In genomic region chr2:181370001-181370400, GRCm38 (mm10) we compare ENCODE assay signal across 21 mouse cellular contexts. TPM values are rescaled to one million over a fixed set of nuclear protein-coding genes. Genes with fewer than 3 reads are reported as not detected.
DNase-seq lines count a peak whose midpoint lies in the region; ATAC-seq and TF ChIP-seq lines count a peak whose summit lies in the region.
"Had no signal": no experiment of that assay in that cellular context is flagged by ENCODE, and none has a peak within 500 bp of the region (broad histone marks: within the 10 kb centered on the region; RNA-seq: fewer than 3 reads in every experiment).

No protein-coding gene starts in this region.

- no peak overlapping the region for H3K9ac ChIP-seq in kidney, postnatal 0 days (ENCODE audit: low read depth, low read length)
- H3K9ac ChIP-seq: forebrain, embryonic 15.5 days; kidney, embryonic 15.5 days; limb, embryonic 15.5 days had no signal

- DNase-seq in kidney, postnatal 0 days (ENCODE audit: low spot score) = no peak
- no peak for DNase-seq in kidney, adult 11 months
- peak; percentile 4 for DNase-seq in retina, postnatal 1 day
- no peak for DNase-seq in retina, embryonic 14.5 days (ENCODE audit: low spot score)
- DNase-seq in NIH3T3 (ENCODE audit: low read depth) = peak; percentile 31
- no peak for DNase-seq in adrenal gland, adult 2 months
- DNase-seq: adrenal gland, postnatal 36 days; cerebellum, adult 9-11 months; layer of hippocampus, adult 9-11 months; lung, postnatal 10 days had no signal

- no peak for ATAC-seq in kidney, postnatal 0 days (replicated peaks; ENCODE audit: low FRiP score, low read depth)
- ATAC-seq in cerebellum, adult (ENCODE audit: insufficient number of reproducible peaks, low FRiP score, low TSS enrichment) = no peak
- ATAC-seq: activated CD4-positive, CD25-positive, alpha-beta regulatory T cell, adult 4 months; forebrain, embryonic 15.5 days; hindbrain, embryonic 16.5 days had no signal

- WGBS in kidney, postnatal 0 days = 95% methylated on average over 5 of the region's 5 CpGs

- H3K4me2 ChIP-seq in kidney, postnatal 0 days (ENCODE audit: low read length) = no peak overlapping the region
- H3K4me2 ChIP-seq: forebrain, embryonic 15.5 days; kidney, embryonic 15.5 days; limb, embryonic 15.5 days had no signal

- no peaks in the 10 kb centered on the region for H3K27me3 ChIP-seq in kidney, postnatal 0 days (ENCODE audit: insufficient read depth, low read length)
- H3K27me3 ChIP-seq: forebrain, embryonic 15.5 days; kidney, embryonic 15.5 days; limb, embryonic 15.5 days had no signal

- H3K9me3 ChIP-seq in kidney, postnatal 0 days (replicated peaks; ENCODE audit: low read length) = no peaks in the 10 kb centered on the region
- H3K9me3 ChIP-seq: forebrain, embryonic 15.5 days; heart, embryonic 10.5 days; kidney, embryonic 15.5 days; limb, embryonic 15.5 days; midbrain, embryonic 10.5 days had no signal

- H3K4me3 ChIP-seq in kidney, postnatal 0 days (replicated peaks; ENCODE audit: low read depth, low read length) = no peak overlapping the region
- H3K4me3 ChIP-seq: forebrain, embryonic 15.5 days; heart, embryonic 10.5 days; kidney, embryonic 15.5 days; limb, embryonic 15.5 days; midbrain, embryonic 10.5 days had no signal

- no peak overlapping the region for H3K27ac ChIP-seq in kidney, postnatal 0 days
- H3K27ac ChIP-seq: forebrain, embryonic 15.5 days; heart, embryonic 10.5 days; kidney, embryonic 15.5 days; limb, embryonic 15.5 days; midbrain, embryonic 10.5 days had no signal

- H3K4me1 ChIP-seq in kidney, postnatal 0 days (replicated peaks; ENCODE audit: insufficient read depth, low read length) = peaks cover 8% of the 10 kb centered on the region; the same call in 1 of the 2 replicates

- no peaks in the 10 kb centered on the region for H3K36me3 ChIP-seq in kidney, postnatal 0 days (ENCODE audit: insufficient read depth, low read length)

- TF ChIP-seq CTCF in kidney, postnatal 0 days (IDR thresholded peaks at IDR 0.05; ENCODE audit: low read depth) = peak; percentile 12; the same call in 1 of the 2 replicates

RNA-seq across cellular contexts. Expression of gene Arfrp1, which starts 4.8 kb away (rescaled TPM):
- polyA plus RNA-seq in kidney, postnatal 0 days (2015; fragmentation: Nextera tagmentation; extraction: Ambion mirVana) = 47.5 and 48.7 TPM in 2 replicates
- 10 to 100 TPM; 44.0 to 46.2 TPM for total RNA-seq in adrenal gland, adult 2 months (2021)
- polyA plus RNA-seq in adrenal gland, adult 2 months (2012; rRNA removed) = 14.8 and 19.5 TPM in 2 replicates

RNA-seq across cellular contexts. Expression of gene Zgpat, which starts 5.3 kb away (rescaled TPM):
- 32.2 and 33.1 TPM in 2 replicates for polyA plus RNA-seq in kidney, postnatal 0 days (2015; fragmentation: Nextera tagmentation; extraction: Ambion mirVana)
- total RNA-seq in adrenal gland, adult 2 months (2021) = 10 to 100 TPM; 36.6 to 51.0 TPM
- polyA plus RNA-seq in adrenal gland, adult 2 months (2012; rRNA removed) = 33.8 and 34.5 TPM in 2 replicates

RNA-seq across cellular contexts. Expression of gene Lime1, which starts 9.9 kb away (rescaled TPM):
- polyA plus RNA-seq in kidney, postnatal 0 days (2015; fragmentation: Nextera tagmentation; extraction: Ambion mirVana) = 14.7 TPM in 2 replicates
- 10 to 100 TPM; 13.6 to 20.5 TPM for total RNA-seq in adrenal gland, adult 2 months (2021)
- 167 and 174 TPM in 2 replicates for polyA plus RNA-seq in adrenal gland, adult 2 months (2012; rRNA removed)

RNA-seq across cellular contexts. Expression of gene Rtel1, which starts 50.5 kb away (rescaled TPM):
- polyA plus RNA-seq in kidney, postnatal 0 days (2015; fragmentation: Nextera tagmentation; extraction: Ambion mirVana) = 16.8 and 24.2 TPM in 2 replicates
- 10 to 100 TPM; 24.5 to 27.8 TPM for total RNA-seq in adrenal gland, adult 2 months (2021)
- polyA plus RNA-seq in adrenal gland, adult 2 months (2012; rRNA removed) = 23.2 and 24.2 TPM in 2 replicates

RNA-seq across cellular contexts. Expression of gene Stmn3, which starts 55.7 kb away (rescaled TPM):
- 0.24 and 0.66 TPM in 2 replicates for polyA plus RNA-seq in kidney, postnatal 0 days (2015; fragmentation: Nextera tagmentation; extraction: Ambion mirVana)
- total RNA-seq in adrenal gland, adult 2 months (2021) = 10 to 100 TPM in 1 of 2 experiments, 1 to 10 TPM in 1; 9.6 to 19.8 TPM
- polyA plus RNA-seq in adrenal gland, adult 2 months (2012; rRNA removed) = 8.8 and 17.3 TPM in 2 replicates
- total RNA-seq: gastrocnemius, adult 8-10 months; neutrophil, adult 5-6 weeks had no signal
- polyA plus RNA-seq: spleen, adult 2 months had no signal

Comparison
In these comparisons a context has a peak if more than half of its experiments do, and no peak if none do; other contexts are left out.
1. DNase-seq: peak in retina, postnatal 1 day (single experiment) and NIH3T3 (single experiment); none in kidney, postnatal 0 days (single experiment), kidney, adult 11 months (single experiment), retina, embryonic 14.5 days (single experiment) and adrenal gland, adult 2 months (single experiment).
2. RNA of gene Lime1, which starts 9.9 kb away (polyA plus RNA-seq): 167 to 174 TPM in adrenal gland, adult 2 months; 14.7 TPM in kidney, postnatal 0 days; every median in the first group is over 10 times any median in the second.